Mouse (Mus musculus) forebrain, embryonic 16.5 days (tissue): ENCODE measurements around the gene Fam149a. TPM values are rescaled to one million over a fixed set of nuclear protein-coding genes. Genes with fewer than 3 reads are reported as not detected.

Source experiments
- ATAC-seq: fragments of 200-750 bp; cut with Nextera tagmentation; 2 replicates; pipeline ENCODE4 v1.8.0; 2017; ENCODE audit warnings: mild to moderate bottlenecking, moderate library complexity
- H3K27ac ChIP-seq: fragments of 300-500 bp; sonication (generic); 2 replicates; pipeline ENCODE4 v1.5.1; 2014; ENCODE audit warnings: low read length, control low read depth
- H3K27me3 ChIP-seq: fragments of 300-500 bp; sonication (generic); replicated peaks from 2 replicates; pipeline ENCODE4 v1.6.1; 2014; ENCODE audit warnings: low read length; ENCODE audit not compliant: control insufficient read depth, insufficient read depth
- H3K36me3 ChIP-seq: fragments of 300-500 bp; sonication (generic); 2 replicates; pipeline ENCODE4 v1.6.1; 2014; ENCODE audit not compliant: control insufficient read depth, insufficient read depth
- H3K4me1 ChIP-seq: fragments of 300-500 bp; sonication (generic); replicated peaks from 2 replicates; pipeline ENCODE4 v1.6.1; 2014; ENCODE audit warnings: low read length; ENCODE audit not compliant: control insufficient read depth, insufficient read depth
- H3K4me2 ChIP-seq: fragments of 300-500 bp; sonication (generic); 2 replicates; pipeline ENCODE4 v1.6.1; 2014; ENCODE audit warnings: mild to moderate bottlenecking, low read length, control low read depth
- H3K4me3 ChIP-seq: fragments of 300-500 bp; sonication (generic); replicated peaks from 2 replicates; pipeline ENCODE4 v1.5.1; 2014; ENCODE audit warnings: mild to moderate bottlenecking, low read length, control low read depth
- H3K9ac ChIP-seq: fragments of 300-500 bp; sonication (generic); replicated peaks from 2 replicates; pipeline ENCODE4 v1.6.1; 2014; ENCODE audit warnings: low read depth, low read length, control low read depth
- H3K9me3 ChIP-seq: fragments of 300-500 bp; sonication (generic); 2 replicates; pipeline ENCODE4 v1.6.1; 2016; ENCODE audit warnings: low read length; ENCODE audit not compliant: control insufficient read depth
- WGBS: fragments of 180-500 bp; shearing (Covaris S2); extraction: QIAGEN DNeasy Blood & Tissue Kit; methylation state at CpG from one replicate; pipeline ENCODE4 v1.1.7; 2014; 5-methylcytosine and 5-hydroxymethylcytosine counted together
- polyA plus RNA-seq: library from polyadenylated mRNA; unstranded; fragments of >200 nt; fragmentation: Nextera tagmentation; extraction: Ambion mirVana; gene quantifications from 2 replicates; pipeline ENCODE4 v1.2.1, GENCODE M21; 2015

Gene Fam149a
- polyA plus RNA-seq, 1 experiment from 2014 or later, result 5.7 TPM

- Histone ChIP-seq H3K4me2 (no peak overlapping the region), H3K4me3 (no peak overlapping the region), H3K9ac (no peak overlapping the region), H3K27ac (no peak overlapping the region), H3K4me1 (no peaks in the 10 kb centered on the region), H3K27me3 (no peaks in the 10 kb centered on the region), H3K36me3 (no peaks in the 10 kb centered on the region), H3K9me3 (no peaks in the 10 kb centered on the region)
- 61% methylated on average over 3 of the region's 3 CpGs for WGBS
- no peak for ATAC-seq
Observed at GRCm38 (mm10) chr8:45374071-45374470, 8.0 kb downstream of the Fam149a start.

DNA sequence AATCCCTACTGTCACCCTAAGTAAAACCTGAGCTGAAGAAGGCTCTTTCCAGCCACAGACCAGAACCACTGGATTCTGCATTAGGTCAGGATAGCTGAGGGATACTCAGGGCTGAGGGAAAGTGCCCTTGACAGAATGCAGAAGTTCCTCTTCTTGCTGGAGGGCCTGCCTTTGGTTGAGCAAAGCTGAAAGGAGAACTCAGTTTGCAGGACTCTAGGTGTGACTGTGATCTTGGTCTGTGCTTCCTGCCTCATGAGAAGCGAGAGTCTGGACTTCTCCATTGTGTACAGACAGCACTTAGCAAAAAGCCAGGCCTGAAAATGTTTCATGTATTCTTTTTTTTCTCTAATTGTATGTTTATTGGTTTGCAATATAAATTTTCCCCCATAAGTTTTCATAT lies 14.9 kb downstream of the Fam149a start:
- 93% methylated on average over 1 of the region's 1 CpGs for WGBS

DNA sequence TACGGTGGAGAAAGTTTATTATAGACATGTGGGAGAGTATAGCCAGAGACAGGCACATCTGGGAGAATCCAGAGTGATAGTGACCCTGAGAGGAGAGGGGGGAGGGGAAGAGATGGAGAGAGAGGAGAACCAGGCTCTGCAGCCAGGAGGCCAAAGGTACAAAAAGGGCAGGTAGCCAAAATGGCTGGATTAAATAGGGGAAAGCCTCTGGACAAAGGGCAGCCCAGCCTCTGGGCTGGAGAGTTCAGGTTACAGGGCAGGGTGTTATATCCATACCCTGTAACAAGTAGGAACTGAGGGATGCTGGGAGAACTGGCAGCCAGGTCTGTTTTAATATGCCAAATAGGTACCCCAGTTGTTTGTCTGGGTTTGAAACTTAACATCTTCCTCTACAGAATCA lies 18.9 kb downstream of the Fam149a start:
- 93% methylated on average over 1 of the region's 1 CpGs for WGBS
- Histone ChIP-seq H3K27me3 (no peaks in the 10 kb centered on the region), H3K27ac (no peak overlapping the region), H3K36me3 (no peaks in the 10 kb centered on the region), H3K4me2 (no peak overlapping the region), H3K9me3 (no peaks in the 10 kb centered on the region), H3K9ac (no peak overlapping the region), H3K4me1 (0 out of 2 replicates have a peak, but pooled peaks cover 4% of the 10 kb centered on the region), H3K4me3 (no peak overlapping the region)
- no peak for ATAC-seq

More for the DNA sequence above, 14.9 kb downstream of the Fam149a start:
- Histone ChIP-seq H3K4me1 (no peaks in the 10 kb centered on the region), H3K27me3 (no peaks in the 10 kb centered on the region), H3K36me3 (no peaks in the 10 kb centered on the region), H3K9me3 (no peaks in the 10 kb centered on the region), H3K9ac (no peak overlapping the region), H3K4me2 (no peak overlapping the region), H3K4me3 (no peak overlapping the region), H3K27ac (no peak overlapping the region)
- no peak for ATAC-seq

- Histone ChIP-seq H3K4me1 (peaks cover 8% of the 10 kb centered on the region; the same call in 1 of the 2 replicates), H3K4me3 (no peak overlapping the region), H3K9ac (no peak overlapping the region), H3K27ac (no peak overlapping the region), H3K27me3 (no peaks in the 10 kb centered on the region), H3K4me2 (no peak overlapping the region), H3K9me3 (no peaks in the 10 kb centered on the region), H3K36me3 (no peaks in the 10 kb centered on the region)
- no peak for ATAC-seq
- WGBS, result 59% methylated on average over 6 of the region's 6 CpGs
Observed at GRCm38 (mm10) chr8:45362323-45362722, 19.8 kb downstream of the Fam149a start.

- Histone ChIP-seq H3K4me3 (no peak overlapping the region; the same call in 1 of the 2 replicates), H3K27ac (no peak overlapping the region)
Observed at GRCm38 (mm10) chr8:45359091-45359605, 22.9 kb downstream of the Fam149a start.

DNA sequence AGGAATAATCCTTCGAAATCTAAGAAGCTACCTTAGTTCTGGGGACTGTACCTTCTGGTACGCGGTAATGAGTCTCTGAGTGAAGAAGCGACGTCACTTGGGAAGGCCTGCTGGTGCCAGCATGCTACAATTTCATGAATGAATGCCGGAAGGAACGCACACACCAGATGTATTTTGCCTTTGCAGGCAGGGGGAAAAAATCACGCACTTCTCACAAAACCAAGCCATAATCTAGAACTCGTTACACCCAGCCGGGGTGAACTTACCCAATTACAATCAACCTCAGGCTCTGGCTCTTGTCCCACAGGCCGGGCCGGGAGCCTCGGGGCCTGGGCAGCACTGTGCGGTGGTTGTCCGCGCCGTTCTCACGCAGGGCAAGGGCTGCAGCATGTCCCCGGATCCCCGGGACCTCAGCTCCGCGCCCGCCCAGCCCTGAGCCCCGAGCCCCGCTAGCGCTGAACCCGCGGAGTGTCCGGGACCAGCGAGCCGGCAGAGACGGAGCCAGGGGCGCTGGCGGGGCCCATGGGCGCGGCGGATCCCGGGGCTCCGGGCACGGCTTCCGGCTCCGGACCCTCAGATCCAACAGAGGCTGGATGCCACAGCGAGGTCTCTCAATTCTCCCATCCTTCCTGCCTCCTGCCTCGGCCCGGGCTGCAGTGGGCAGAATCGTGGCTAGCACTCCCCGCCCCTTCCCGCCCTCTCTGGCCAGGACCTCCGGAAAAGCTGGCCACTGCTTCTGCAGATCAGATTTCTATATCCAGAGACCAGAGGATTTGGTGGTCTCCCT lies 23.8 kb downstream of the Fam149a start:
- Histone ChIP-seq H3K27ac (no peak overlapping the region), H3K27me3 (no peaks in the 10 kb centered on the region), H3K9ac (peak overlapping the region; percentile 82), H3K9me3 (no peaks in the 10 kb centered on the region), H3K4me1 (peaks cover 8% of the 10 kb centered on the region; the same call in 1 of the 2 replicates), H3K4me3 (peak overlapping the region; percentile 67), H3K4me2 (peak overlapping the region; percentile 89), H3K36me3 (no peaks in the 10 kb centered on the region)
- peak; percentile 89 for ATAC-seq
- WGBS, result 2% methylated on average over 49 of the region's 49 CpGs

More at GRCm38 (mm10) chr8:45359091-45359605, 22.9 kb downstream of the Fam149a start:
- ATAC-seq, result 0 out of 2 replicates have a peak, but pooled peaks have one; percentile 4
- no peaks in the 10 kb centered on the region for H3K27me3 ChIP-seq
- H3K36me3 ChIP-seq, result no peaks in the 10 kb centered on the region
- H3K9ac ChIP-seq, result no peak overlapping the region; the same call in 1 of the 2 replicates
- 79% methylated on average over 6 of the region's 6 CpGs for WGBS
- H3K4me1 ChIP-seq, result peaks cover 8% of the 10 kb centered on the region; the same call in 1 of the 2 replicates
- peak overlapping the region; percentile 89 for H3K4me2 ChIP-seq
- no peaks in the 10 kb centered on the region for H3K9me3 ChIP-seq

- ATAC-seq, result no peak
- no peaks in the 10 kb centered on the region for H3K9me3 ChIP-seq
- WGBS, result 78% methylated on average over 6 of the region's 6 CpGs
- H3K27ac ChIP-seq, result no peak overlapping the region
- no peak overlapping the region for H3K4me2 ChIP-seq
- peaks cover 8% of the 10 kb centered on the region; the same call in 1 of the 2 replicates for H3K4me1 ChIP-seq
- no peak overlapping the region for H3K4me3 ChIP-seq
- H3K9ac ChIP-seq, result no peak overlapping the region
- H3K36me3 ChIP-seq, result no peaks in the 10 kb centered on the region
- H3K27me3 ChIP-seq, result no peaks in the 10 kb centered on the region
Observed at GRCm38 (mm10) chr8:45355809-45356208, 26.3 kb downstream of the Fam149a start.

- WGBS, result 15% methylated on average over 6 of the region's 6 CpGs
- H3K27me3 ChIP-seq, result no peaks in the 10 kb centered on the region
- no peak overlapping the region for H3K9ac ChIP-seq
- no peaks in the 10 kb centered on the region for H3K9me3 ChIP-seq
- H3K4me3 ChIP-seq, result no peak overlapping the region
- H3K4me2 ChIP-seq, result no peak overlapping the region
- H3K36me3 ChIP-seq, result no peaks in the 10 kb centered on the region; the same call in 1 of the 2 replicates
- no peak overlapping the region for H3K27ac ChIP-seq
- no peaks in the 10 kb centered on the region for H3K4me1 ChIP-seq
- ATAC-seq, result peak; percentile 67
Observed at GRCm38 (mm10) chr8:45345031-45345430, 37.1 kb downstream of the Fam149a start.

DNA sequence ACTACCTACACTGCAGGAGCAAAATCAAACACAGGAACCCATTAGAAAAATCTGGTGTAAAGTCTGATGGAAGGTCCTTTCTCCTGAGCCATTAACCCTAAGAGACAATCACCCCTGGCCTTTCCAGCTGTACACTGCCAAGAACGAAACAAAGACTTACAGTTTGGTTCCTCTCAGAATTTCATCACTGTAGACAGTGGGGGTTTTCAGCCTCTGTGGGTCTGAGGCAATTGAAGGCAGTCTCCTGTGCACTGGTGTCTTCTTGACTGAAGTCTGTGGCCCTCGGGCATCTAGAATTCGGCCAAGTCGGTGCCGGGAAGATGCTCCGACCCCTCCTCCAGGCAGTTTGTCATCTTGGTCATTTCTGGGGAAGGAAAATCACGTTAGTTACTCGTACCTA lies 37.8 kb downstream of the Fam149a start:
- 89% methylated on average over 8 of the region's 8 CpGs for WGBS
- H3K36me3 ChIP-seq, result no peaks in the 10 kb centered on the region; the same call in 1 of the 2 replicates
- H3K9ac ChIP-seq, result no peak overlapping the region
- no peak overlapping the region for H3K4me2 ChIP-seq
- no peak overlapping the region for H3K27ac ChIP-seq
- no peaks in the 10 kb centered on the region for H3K4me1 ChIP-seq
- H3K4me3 ChIP-seq, result no peak overlapping the region
- ATAC-seq, result no peak
- no peaks in the 10 kb centered on the region for H3K9me3 ChIP-seq
- no peaks in the 10 kb centered on the region for H3K27me3 ChIP-seq
